Mouse (Mus musculus): ENCODE data around the gene Kmo.

DNA sequence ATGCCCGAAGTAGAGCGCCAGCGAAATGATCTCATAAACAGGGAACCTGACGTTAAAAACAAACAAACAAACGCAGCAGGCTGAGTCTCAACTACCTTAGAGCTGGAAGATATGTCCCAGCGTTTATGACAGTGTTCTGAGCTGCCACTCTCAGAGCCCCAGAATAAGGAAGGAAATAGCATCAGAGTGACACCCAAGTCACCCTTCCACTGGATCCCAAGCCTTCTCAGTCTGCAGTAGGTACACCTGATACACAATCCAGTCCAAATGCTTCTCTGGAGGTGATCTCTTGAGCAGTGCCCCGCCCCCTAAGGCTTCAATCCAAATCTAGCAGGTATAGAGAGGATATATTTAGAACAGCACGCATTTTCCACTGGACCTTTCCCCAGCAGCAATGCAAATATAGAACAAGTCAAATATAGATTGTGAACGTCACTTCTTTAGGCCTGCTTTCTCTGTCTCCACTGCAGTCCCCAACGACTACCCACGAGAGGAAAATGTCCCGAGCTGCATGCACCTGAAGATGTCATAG, 73.3 kb downstream of the Kmo start:
- TF ChIP-seq CTCF (IDR thresholded peaks at IDR 0.05; ENCODE audit: extremely low read depth, insufficient read depth, low read length) (no peak), POLR2A (IDR thresholded peaks at IDR 0.05; ENCODE audit: extremely low read depth, insufficient read depth, low read length) (no peak)
